Mouse (Mus musculus) heart, adult 2 months (tissue): ENCODE data around the gene Olfr545. TPM values are rescaled to one million over a fixed set of nuclear protein-coding genes. Genes with fewer than 3 reads are reported as not detected.

Source experiments
- DNase-seq, 2 experiments: peaks; one replicate each; pipeline ENCODE4 v3.0.0; 2021
- H3K27ac ChIP-seq: fragments of 200-600 bp; 2 replicates; pipeline ENCODE4 v1.8.1; 2022
- H3K27me3 ChIP-seq: fragments of 200-500 bp; 2 replicates; pipeline ENCODE4 v1.6.1; 2012; ENCODE audit warnings: mild to moderate bottlenecking, low read length, inconsistent platforms, mixed read lengths; ENCODE audit not compliant: control insufficient read depth, insufficient read depth
- H3K36me3 ChIP-seq: fragments of 200-500 bp; 2 replicates; pipeline ENCODE4 v1.6.1; 2012; ENCODE audit warnings: low read length, inconsistent platforms; ENCODE audit not compliant: control insufficient read depth, insufficient read depth
- H3K4me1 ChIP-seq: fragments of 200-500 bp; 2 replicates; pipeline ENCODE4 v1.6.1; 2011; ENCODE audit warnings: low read length; ENCODE audit not compliant: control insufficient read depth, insufficient read depth
- H3K4me3 ChIP-seq: fragments of 200-600 bp; 2 replicates; pipeline ENCODE4 v1.8.1; 2022
- H3K79me2 ChIP-seq: fragments of 200-500 bp; replicated peaks from 2 replicates; pipeline ENCODE4 v1.6.1; 2012; ENCODE audit warnings: mild to moderate bottlenecking, inconsistent platforms, low read length, moderate library complexity, mixed read lengths; ENCODE audit not compliant: control insufficient read depth, insufficient read depth
- H3K9ac ChIP-seq: fragments of 200-500 bp; 2 replicates; pipeline ENCODE4 v1.6.1; 2012; ENCODE audit warnings: low read depth, mild to moderate bottlenecking, control low read depth, inconsistent platforms, low read length, mixed read lengths
- CTCF ChIP-seq: fragments of 200-600 bp; IDR thresholded peaks from 2 replicates; pipeline ENCODE4 v1.8.1; 2022; ENCODE audit warnings: antibody characterized with exemption, mild to moderate bottlenecking, moderate library complexity
- EP300 ChIP-seq: fragments of 200-500 bp; IDR thresholded peaks from 2 replicates; pipeline ENCODE4 v1.6.1; 2011; ENCODE audit warnings: low read depth, low read length, control low read depth; ENCODE audit not compliant: insufficient read depth
- POLR2A ChIP-seq: fragments of 200-500 bp; IDR thresholded peaks from 2 replicates; pipeline ENCODE4 v1.6.1; 2011; ENCODE audit warnings: mild to moderate bottlenecking, low read depth, low read length, control low read depth; ENCODE audit not compliant: insufficient read depth
- WGBS: fragments of 180-500 bp; shearing (Covaris S2); methylation state at CpG from one replicate; pipeline ENCODE4 v1.1.7; 2018; 5-methylcytosine and 5-hydroxymethylcytosine counted together
- intact Hi-C: fragments of 180-260 bp; cut with DNase I; formaldehyde crosslinking; loops from one replicate; pipeline ENCODE4 v1.15.1; 2025
- long read RNA-seq: library from polyadenylated mRNA; stranded (forward); transcript quantifications from one replicate; pipeline ENCODE4 v2.0.0, GENCODE M21; 2021
- polyA plus RNA-seq: library from polyadenylated mRNA; depleted of rRNA; stranded (reverse); fragments of >200 nt; gene quantifications from 2 replicates; pipeline ENCODE4 v1.2.3, GENCODE M21; 2012; rRNA removed
- total RNA-seq, 2 experiments: library from RNA; stranded (reverse); gene quantifications; 2 replicates each; pipeline ENCODE4 v1.2.3; 2021

Olfr545 gene
- total RNA-seq (not detected), polyA plus RNA-seq (not detected in 2 replicates)
- long read RNA-seq = 0 reads

- no peaks in the 10 kb centered on the region for H3K36me3 ChIP-seq
- H3K79me2 ChIP-seq = no peaks in the 10 kb centered on the region
- TF ChIP-seq EP300 = no peak
- no peak for TF ChIP-seq CTCF
- TF ChIP-seq POLR2A = no peak
- intact Hi-C loops = no loop called here
- 61% methylated on average over 3 of the region's 3 CpGs for WGBS
- DNase-seq = no peak
- no peak within 1 kb of the TSS for H3K27ac ChIP-seq
- no peaks in the 10 kb centered on the region for H3K4me1 ChIP-seq
- H3K4me3 ChIP-seq = no peak within 1 kb of the TSS
- H3K9ac ChIP-seq = no peak within 1 kb of the TSS
- no peaks in the 10 kb centered on the region for H3K27me3 ChIP-seq
These were observed at the start of gene Olfr545 for GRCm38 (mm10) chr7:102499473-102499872. TSS of gene Olfr545 (minus strand) at chr7:102499573.

- TF ChIP-seq POLR2A = no peak
- no peak for TF ChIP-seq EP300
- no peak for TF ChIP-seq CTCF
- no peaks in the 10 kb centered on the region for H3K27me3 ChIP-seq
- intact Hi-C loops = no loop called here
- no peaks in the 10 kb centered on the region for H3K36me3 ChIP-seq
- whole genome bisulfite sequencing = 39% methylated on average over 3 of the region's 3 CpGs
- no peak for DNase-seq
- H3K9ac ChIP-seq = no peak overlapping the region
- H3K27ac ChIP-seq = no peak overlapping the region
- H3K79me2 ChIP-seq = no peaks in the 10 kb centered on the region
- H3K4me3 ChIP-seq = no peak overlapping the region
- H3K4me1 ChIP-seq = no peaks in the 10 kb centered on the region
These were observed 41.9 kb upstream of the Olfr545 start for GRCm38 (mm10) chr7:102541251-102541650.

GRCm38 (mm10) chr7:102540596-102540995 lies 41.2 kb upstream of the Olfr545 start, which contains the start of gene Olfr548-ps1:
TSS of gene Olfr548-ps1 (plus strand) at chr7:102540896.
- 64% methylated on average over 2 of the region's 2 CpGs for WGBS
- Histone ChIP-seq H3K4me3 (no peak within 1 kb of the TSS), H3K36me3 (no peaks in the 10 kb centered on the region), H3K4me1 (no peaks in the 10 kb centered on the region), H3K27me3 (no peaks in the 10 kb centered on the region), H3K27ac (no peak within 1 kb of the TSS), H3K9ac (no peak within 1 kb of the TSS), H3K79me2 (no peaks in the 10 kb centered on the region)
- intact Hi-C loops = no loop called here
- DNase-seq = no peak
- no peak for TF ChIP-seq CTCF
- TF ChIP-seq EP300 = no peak
- TF ChIP-seq POLR2A = no peak

GRCm38 (mm10) chr7:102534449-102534848 lies 35.1 kb upstream of the Olfr545 start, which contains the start of gene Olfr547:
TSS of gene Olfr547 (plus strand) at chr7:102534749.
- H3K4me3 ChIP-seq = no peak within 1 kb of the TSS
- no peak within 1 kb of the TSS for H3K9ac ChIP-seq
- intact Hi-C loops = no loop called here
- DNase-seq = no peak
- no peak within 1 kb of the TSS for H3K27ac ChIP-seq
- 70% methylated on average over 1 of the region's 1 CpGs for WGBS
- TF ChIP-seq POLR2A = no peak
- TF ChIP-seq EP300 = no peak
- no peak for TF ChIP-seq CTCF
- H3K27me3 ChIP-seq = no peaks in the 10 kb centered on the region
- H3K4me1 ChIP-seq = no peaks in the 10 kb centered on the region
- H3K79me2 ChIP-seq = no peaks in the 10 kb centered on the region
- no peaks in the 10 kb centered on the region for H3K36me3 ChIP-seq

GRCm38 (mm10) chr7:102529052-102529451 lies 29.7 kb upstream of the Olfr545 start:
- no peaks in the 10 kb centered on the region for H3K4me1 ChIP-seq
- no peak overlapping the region for H3K9ac ChIP-seq
- TF ChIP-seq EP300 = no peak
- no peak for TF ChIP-seq POLR2A
- TF ChIP-seq CTCF = no peak
- H3K4me3 ChIP-seq = no peak overlapping the region
- H3K79me2 ChIP-seq = no peaks in the 10 kb centered on the region
- no peaks in the 10 kb centered on the region for H3K27me3 ChIP-seq
- no peak for DNase-seq
- no peaks in the 10 kb centered on the region for H3K36me3 ChIP-seq
- 63% methylated on average over 1 of the region's 1 CpGs for WGBS
- intact Hi-C loops = no loop called here
- H3K27ac ChIP-seq = no peak overlapping the region

- no peak overlapping the region for H3K27ac ChIP-seq
- 51% methylated on average over 2 of the region's 2 CpGs for WGBS
- H3K36me3 ChIP-seq = no peaks in the 10 kb centered on the region
- no peaks in the 10 kb centered on the region for H3K79me2 ChIP-seq
- no peak for DNase-seq
- H3K27me3 ChIP-seq = no peaks in the 10 kb centered on the region
- H3K9ac ChIP-seq = no peak overlapping the region
- H3K4me3 ChIP-seq = no peak overlapping the region
- no peaks in the 10 kb centered on the region; the same call in 1 of the 2 replicates for H3K4me1 ChIP-seq
- intact Hi-C loops = no loop called here
- no peak for TF ChIP-seq CTCF
- no peak for TF ChIP-seq EP300
- no peak for TF ChIP-seq POLR2A
These were observed 17.6 kb upstream of the Olfr545 start for GRCm38 (mm10) chr7:102517051-102517335.
